Mouse (Mus musculus): ENCODE measurements around the gene Notch2. TPM values are rescaled to one million over a fixed set of nuclear protein-coding genes. Genes with fewer than 3 reads are reported as not detected.

The Notch2 gene
- 10.6 TPM in 2 replicates for polyA plus RNA-seq (2015; fragmentation: Nextera tagmentation; extraction: Ambion mirVana)

- Histone ChIP-seq H3K9ac (ENCODE audit: low read length) (peak within 1 kb of the TSS; percentile 95), H3K27me3 (ENCODE audit: control insufficient read depth, insufficient read depth, low read length) (no peaks in the 10 kb centered on the region), H3K4me2 (replicated peaks; ENCODE audit: low read depth) (peak within 1 kb of the TSS; percentile 74), H3K36me3 (ENCODE audit: control insufficient read depth, insufficient read depth, low read length) (no peaks in the 10 kb centered on the region), H3K4me1 (replicated peaks; ENCODE audit: control insufficient read depth, insufficient read depth) (peaks cover 5% of the 10 kb centered on the region; the same call in 1 of the 2 replicates), H3K4me3 (ENCODE audit: low read depth, low read length) (peak within 1 kb of the TSS; percentile 90), H3K27ac (replicated peaks) (peak within 1 kb of the TSS; percentile 97), H3K9me3 (ENCODE audit: control insufficient read depth, low read length) (no peaks in the 10 kb centered on the region)
- DNase-seq (ENCODE audit: low spot score) (peak; percentile 95), ATAC-seq (ENCODE audit: low FRiP score, low TSS enrichment) (peak; percentile 94)
- WGBS = under 1% methylated on average over 84 of the region's 95 CpGs
- TF ChIP-seq EP300 (optimal IDR thresholded peaks at IDR 0.05) (peak; percentile 56), CTCF (IDR thresholded peaks at IDR 0.05; ENCODE audit: low read depth) (no peak)
Measured at GRCm38 (mm10) chr3:98013401-98014281, at the start of gene Notch2. TSS of gene Notch2 (plus strand) at chr3:98013527.

- H3K9ac ChIP-seq (ENCODE audit: low read length) = no peak overlapping the region
- DNase-seq (ENCODE audit: low spot score) (no peak), ATAC-seq (ENCODE audit: low FRiP score, low TSS enrichment) (peak; percentile 50; the same call in 1 of the 2 replicates)
- no peaks in the 10 kb centered on the region for H3K9me3 ChIP-seq (ENCODE audit: control insufficient read depth, low read length)
- TF ChIP-seq EP300 (optimal IDR thresholded peaks at IDR 0.05) (no peak), CTCF (IDR thresholded peaks at IDR 0.05; ENCODE audit: low read depth) (no peak)
- 0 out of 2 replicates have a peak, but pooled peaks cover 2% of the 10 kb centered on the region for H3K4me1 ChIP-seq (replicated peaks; ENCODE audit: control insufficient read depth, insufficient read depth)
- WGBS = 39% methylated on average over 14 of the region's 14 CpGs
- H3K36me3 ChIP-seq (ENCODE audit: control insufficient read depth, insufficient read depth, low read length) = no peaks in the 10 kb centered on the region
- H3K4me2 ChIP-seq (replicated peaks; ENCODE audit: low read depth) = no peak overlapping the region
- no peaks in the 10 kb centered on the region for H3K27me3 ChIP-seq (ENCODE audit: control insufficient read depth, insufficient read depth, low read length)
- H3K4me3 ChIP-seq (ENCODE audit: low read depth, low read length) = no peak overlapping the region
- no peak overlapping the region for H3K27ac ChIP-seq (replicated peaks)
Measured at GRCm38 (mm10) chr3:97964878-97965353, 48.4 kb upstream of the Notch2 start.

- H3K4me3 ChIP-seq (ENCODE audit: low read depth, low read length) = no peak overlapping the region
- WGBS = 57% methylated on average over 2 of the region's 2 CpGs
Measured at GRCm38 (mm10) chr3:97967627-97968026, 45.7 kb upstream of the Notch2 start.

GRCm38 (mm10) chr3:97968191-97968590 is 45.1 kb upstream of the Notch2 start:
- no peak for DNase-seq (ENCODE audit: low spot score)
- no peak overlapping the region for H3K4me3 ChIP-seq (ENCODE audit: low read depth, low read length)
- no peak for ATAC-seq (ENCODE audit: low FRiP score, low TSS enrichment)
- no peaks in the 10 kb centered on the region for H3K36me3 ChIP-seq (ENCODE audit: control insufficient read depth, insufficient read depth, low read length)
- no peaks in the 10 kb centered on the region for H3K27me3 ChIP-seq (ENCODE audit: control insufficient read depth, insufficient read depth, low read length)
- H3K9me3 ChIP-seq (ENCODE audit: control insufficient read depth, low read length) = no peaks in the 10 kb centered on the region
- no peak overlapping the region for H3K9ac ChIP-seq (ENCODE audit: low read length)
- H3K27ac ChIP-seq (replicated peaks) = no peak overlapping the region
- H3K4me1 ChIP-seq (replicated peaks; ENCODE audit: control insufficient read depth, insufficient read depth) = peaks cover 2% of the 10 kb centered on the region; the same call in 1 of the 2 replicates
- no peak overlapping the region for H3K4me2 ChIP-seq (replicated peaks; ENCODE audit: low read depth)
- 39% methylated on average over 2 of the region's 2 CpGs for WGBS
- TF ChIP-seq CTCF (IDR thresholded peaks at IDR 0.05; ENCODE audit: low read depth) = no peak
- no peak for TF ChIP-seq EP300 (optimal IDR thresholded peaks at IDR 0.05)

More at GRCm38 (mm10) chr3:97967627-97968026, 45.7 kb upstream of the Notch2 start:
- ATAC-seq (ENCODE audit: low FRiP score, low TSS enrichment) (no peak), DNase-seq (ENCODE audit: low spot score) (no peak)
- peaks cover 2% of the 10 kb centered on the region; the same call in 1 of the 2 replicates for H3K4me1 ChIP-seq (replicated peaks; ENCODE audit: control insufficient read depth, insufficient read depth)
- H3K27ac ChIP-seq (replicated peaks) = no peak overlapping the region
- H3K36me3 ChIP-seq (ENCODE audit: control insufficient read depth, insufficient read depth, low read length) = no peaks in the 10 kb centered on the region
- H3K9me3 ChIP-seq (ENCODE audit: control insufficient read depth, low read length) = no peaks in the 10 kb centered on the region
- no peak overlapping the region for H3K4me2 ChIP-seq (replicated peaks; ENCODE audit: low read depth)
- H3K9ac ChIP-seq (ENCODE audit: low read length) = no peak overlapping the region
- H3K27me3 ChIP-seq (ENCODE audit: control insufficient read depth, insufficient read depth, low read length) = no peaks in the 10 kb centered on the region
- TF ChIP-seq EP300 (optimal IDR thresholded peaks at IDR 0.05) (no peak), CTCF (IDR thresholded peaks at IDR 0.05; ENCODE audit: low read depth) (no peak)

- no peak overlapping the region for H3K27ac ChIP-seq (replicated peaks)
- no peaks in the 10 kb centered on the region for H3K27me3 ChIP-seq (ENCODE audit: control insufficient read depth, insufficient read depth, low read length)
- no peak overlapping the region for H3K4me3 ChIP-seq (ENCODE audit: low read depth, low read length)
- no peak for ATAC-seq (ENCODE audit: low FRiP score, low TSS enrichment)
- DNase-seq (ENCODE audit: low spot score) = no peak
- no peak overlapping the region for H3K9ac ChIP-seq (ENCODE audit: low read length)
- H3K36me3 ChIP-seq (ENCODE audit: control insufficient read depth, insufficient read depth, low read length) = no peaks in the 10 kb centered on the region
- no peak for TF ChIP-seq EP300 (optimal IDR thresholded peaks at IDR 0.05)
- TF ChIP-seq CTCF (IDR thresholded peaks at IDR 0.05; ENCODE audit: low read depth) = no peak
- H3K4me1 ChIP-seq (replicated peaks; ENCODE audit: control insufficient read depth, insufficient read depth) = peaks cover 2% of the 10 kb centered on the region; the same call in 1 of the 2 replicates
- H3K4me2 ChIP-seq (replicated peaks; ENCODE audit: low read depth) = no peak overlapping the region
- H3K9me3 ChIP-seq (ENCODE audit: control insufficient read depth, low read length) = no peaks in the 10 kb centered on the region
- WGBS = 46% methylated on average over 1 of the region's 1 CpGs
Measured at GRCm38 (mm10) chr3:97969019-97969418, 44.3 kb upstream of the Notch2 start.

- H3K36me3 ChIP-seq (ENCODE audit: control insufficient read depth, insufficient read depth, low read length) = no peaks in the 10 kb centered on the region
- H3K9me3 ChIP-seq (ENCODE audit: control insufficient read depth, low read length) = no peaks in the 10 kb centered on the region
- TF ChIP-seq EP300 (optimal IDR thresholded peaks at IDR 0.05) = no peak
- no peak for TF ChIP-seq CTCF (IDR thresholded peaks at IDR 0.05; ENCODE audit: low read depth)
- no peak overlapping the region for H3K4me2 ChIP-seq (replicated peaks; ENCODE audit: low read depth)
- no peak for ATAC-seq (ENCODE audit: low FRiP score, low TSS enrichment)
- H3K27me3 ChIP-seq (ENCODE audit: control insufficient read depth, insufficient read depth, low read length) = no peaks in the 10 kb centered on the region
- no peak overlapping the region for H3K27ac ChIP-seq (replicated peaks)
- H3K4me3 ChIP-seq (ENCODE audit: low read depth, low read length) = no peak overlapping the region
- DNase-seq (ENCODE audit: low spot score) = no peak
- H3K4me1 ChIP-seq (replicated peaks; ENCODE audit: control insufficient read depth, insufficient read depth) = no peaks in the 10 kb centered on the region; the same call in 1 of the 2 replicates
- no peak overlapping the region for H3K9ac ChIP-seq (ENCODE audit: low read length)
- WGBS = 43% methylated on average over 7 of the region's 7 CpGs
Measured at GRCm38 (mm10) chr3:97971117-97971516, 42.2 kb upstream of the Notch2 start.

Measured in stomach, postnatal 0 days (tissue).